Mouse (Mus musculus): Measurements from ENCODE around the gene Zbtb9.
"Not testable (repeated sequence)": the region's sequence is repeated elsewhere in the genome, so short reads cannot be mapped to it uniquely, and the experiment has no call there.

The Zbtb9 gene

GRCm38 (mm10) chr17:26972703-26973574, at the start of gene Zbtb9:
Gene Zbtb9 (plus strand): TSS chr17:26973167.
- peak; percentile 90 for DNase-seq (ENCODE audit: low spot score)

DNA sequence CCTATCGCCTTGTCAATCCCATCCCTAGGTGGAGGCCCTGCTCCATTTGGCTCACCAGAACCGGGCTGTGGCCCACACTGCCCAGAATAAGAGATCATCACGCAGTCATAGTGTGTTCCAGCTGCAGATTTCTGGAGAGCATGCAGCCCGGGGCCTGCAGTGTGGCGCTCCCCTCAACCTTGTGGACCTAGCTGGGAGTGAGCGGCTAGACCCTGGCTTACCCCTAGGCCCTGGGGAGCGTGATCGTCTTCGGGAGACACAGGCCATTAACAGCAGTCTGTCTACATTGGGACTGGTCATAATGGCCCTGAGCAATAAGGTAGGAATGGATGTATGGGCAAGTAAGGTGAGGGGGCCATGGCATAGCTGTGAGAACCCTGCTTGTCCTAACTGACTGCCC, 47.6 kb upstream of the Zbtb9 start:
- DNase-seq (ENCODE audit: low spot score): not testable (repeated sequence)

GRCm38 (mm10) chr17:26931795-26932194, 41.2 kb upstream of the Zbtb9 start:
- DNase-seq (ENCODE audit: low spot score): not testable (repeated sequence)

GRCm38 (mm10) chr17:26932839-26933398, 40.0 kb upstream of the Zbtb9 start, which contains the start of gene Phf1:
Gene Phf1 (plus strand): TSS chr17:26933052.
- DNase-seq (ENCODE audit: low spot score): peak; percentile 99

- no peak for DNase-seq (ENCODE audit: low spot score)
Measured at GRCm38 (mm10) chr17:26933419-26933818, 39.5 kb upstream of the Zbtb9 start.

- no peak for DNase-seq (ENCODE audit: low spot score)
Measured at GRCm38 (mm10) chr17:26933885-26934827, 38.8 kb upstream of the Zbtb9 start.

GRCm38 (mm10) chr17:26935027-26935426, 37.9 kb upstream of the Zbtb9 start:
- DNase-seq (ENCODE audit: low spot score): no peak

GRCm38 (mm10) chr17:26936453-26936852, 36.5 kb upstream of the Zbtb9 start:
- DNase-seq (ENCODE audit: low spot score): no peak

- no peak for DNase-seq (ENCODE audit: low spot score)
Measured at GRCm38 (mm10) chr17:26936921-26937695, 35.9 kb upstream of the Zbtb9 start.

DNA sequence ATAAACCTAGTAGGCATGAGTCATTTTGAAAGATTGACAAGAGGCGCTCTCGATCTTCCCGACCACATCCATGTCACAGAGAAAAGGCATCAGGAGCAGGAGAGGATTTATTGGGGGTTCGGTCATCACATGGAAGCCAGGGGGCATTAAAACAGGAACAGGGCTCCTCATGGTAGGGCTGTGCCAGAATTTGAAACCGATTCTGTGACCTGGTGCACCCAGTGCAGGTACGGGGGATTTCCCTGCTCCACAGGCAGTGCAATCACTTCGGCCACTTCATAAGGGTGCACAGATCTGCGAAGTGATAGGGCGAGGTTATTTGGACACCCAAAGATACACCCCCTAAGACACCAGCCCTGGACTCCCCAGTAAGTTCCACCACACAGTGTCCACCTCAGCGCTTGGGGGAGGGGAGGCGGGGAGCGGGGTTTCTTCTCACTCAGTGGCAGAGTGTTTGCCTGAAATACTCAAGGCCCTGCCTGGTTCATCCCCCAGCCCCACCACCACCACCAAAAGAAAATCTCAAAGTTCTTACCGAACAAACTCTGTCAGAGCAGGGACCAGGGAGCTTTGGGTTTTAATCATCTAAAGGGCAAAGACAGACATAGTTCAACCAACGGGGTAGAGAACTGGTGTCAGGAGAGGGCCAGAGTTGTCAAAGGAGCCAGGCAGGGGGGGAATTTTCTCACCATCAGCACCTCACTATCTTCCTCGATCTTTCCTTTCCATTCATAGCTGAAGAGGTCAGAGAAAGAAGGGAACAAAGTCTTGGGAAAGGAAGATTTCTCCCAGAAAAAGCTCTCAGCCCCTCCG, 34.9 kb upstream of the Zbtb9 start:
- no peak for DNase-seq (ENCODE audit: low spot score)

DNA sequence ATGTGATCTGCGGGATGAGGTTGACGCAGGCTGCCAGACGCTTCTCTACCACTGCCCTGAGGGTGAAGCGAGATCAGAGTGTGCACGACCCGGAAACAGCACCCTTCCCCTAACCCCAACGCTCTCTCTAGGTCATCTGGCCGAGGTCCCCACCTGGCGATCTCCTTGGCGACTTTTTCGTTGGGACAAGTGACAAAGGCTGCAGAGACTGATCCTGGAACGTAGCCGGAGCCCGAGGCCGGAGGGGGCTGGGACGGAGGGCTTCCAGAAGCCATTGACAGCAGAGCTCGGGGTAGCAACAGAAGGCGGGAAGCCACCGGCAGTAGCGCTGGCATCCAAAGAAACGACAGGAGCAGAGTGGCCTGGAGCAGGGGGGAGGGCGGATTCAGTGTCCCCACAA, 34.2 kb upstream of the Zbtb9 start:
- no peak for DNase-seq (ENCODE audit: low spot score)

- peak; percentile 97 for DNase-seq (ENCODE audit: low spot score)
Measured at GRCm38 (mm10) chr17:26939178-26939972, 33.6 kb upstream of the Zbtb9 start, which contains the start of gene Cuta. Gene Cuta (minus strand): TSS chr17:26939569.

DNA sequence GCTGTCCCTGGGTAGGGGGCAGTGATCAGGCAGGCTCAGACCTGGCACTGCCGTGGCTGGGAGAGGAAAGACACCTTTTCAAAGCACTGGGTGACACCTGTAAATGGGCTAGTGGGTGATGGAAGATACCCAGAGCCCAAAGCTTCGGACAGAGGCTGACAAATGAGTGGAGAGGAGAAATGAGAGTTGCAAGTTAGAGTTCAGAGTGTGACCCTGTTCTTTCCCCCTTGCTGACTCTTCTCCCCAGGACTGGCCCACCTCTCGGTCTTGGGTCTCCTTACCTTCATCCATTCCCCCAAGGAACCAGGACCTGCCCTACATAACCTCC, 33.0 kb upstream of the Zbtb9 start:
- no peak for DNase-seq (ENCODE audit: low spot score)

DNA sequence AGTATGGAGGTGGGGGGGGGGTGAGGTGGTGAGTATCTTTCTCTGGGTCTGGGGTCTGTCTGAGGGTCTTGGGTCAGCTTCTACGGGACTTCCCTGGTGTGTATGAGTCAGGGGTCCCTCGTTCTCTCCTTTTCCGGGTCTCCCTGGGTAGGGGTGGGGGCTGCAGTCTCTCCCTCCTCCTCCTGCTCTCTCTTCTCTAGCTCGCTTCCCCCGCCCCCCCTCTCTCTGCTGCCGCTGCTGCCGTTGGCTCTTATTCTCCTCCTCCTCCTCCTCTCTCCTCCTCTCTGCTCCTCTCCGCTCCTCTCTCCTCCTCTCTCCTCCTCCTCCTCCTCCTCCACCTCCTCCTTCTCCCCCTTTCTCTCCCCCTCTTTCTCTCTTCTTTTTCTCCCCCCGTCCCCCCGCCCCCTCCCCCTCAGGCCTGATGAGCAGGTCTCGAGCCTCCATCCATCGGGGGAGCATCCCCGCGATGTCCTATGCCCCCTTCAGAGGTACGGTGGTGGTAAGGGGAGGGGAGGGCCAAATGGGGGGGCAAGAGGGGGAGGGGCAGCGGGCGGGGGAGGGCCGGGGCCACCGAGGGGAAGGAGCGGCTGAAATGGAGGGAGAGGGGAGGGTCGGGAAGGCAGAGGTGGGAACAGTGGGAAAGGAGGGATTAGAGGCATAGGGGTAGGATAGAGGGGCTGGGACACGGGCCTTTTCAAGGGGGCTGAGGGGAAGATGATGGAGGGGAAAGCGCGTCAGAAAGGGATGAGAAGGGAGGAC, 31.8 kb upstream of the Zbtb9 start, which contains the start of gene Syngap1:
Gene Syngap1, plus strand, starts transcription at position 223 of the 759 bp plus-strand sequence.
- DNase-seq (ENCODE audit: low spot score): no peak

- no peak for DNase-seq (ENCODE audit: low spot score)
Measured at GRCm38 (mm10) chr17:26941841-26942570, 31.0 kb upstream of the Zbtb9 start.

DNA sequence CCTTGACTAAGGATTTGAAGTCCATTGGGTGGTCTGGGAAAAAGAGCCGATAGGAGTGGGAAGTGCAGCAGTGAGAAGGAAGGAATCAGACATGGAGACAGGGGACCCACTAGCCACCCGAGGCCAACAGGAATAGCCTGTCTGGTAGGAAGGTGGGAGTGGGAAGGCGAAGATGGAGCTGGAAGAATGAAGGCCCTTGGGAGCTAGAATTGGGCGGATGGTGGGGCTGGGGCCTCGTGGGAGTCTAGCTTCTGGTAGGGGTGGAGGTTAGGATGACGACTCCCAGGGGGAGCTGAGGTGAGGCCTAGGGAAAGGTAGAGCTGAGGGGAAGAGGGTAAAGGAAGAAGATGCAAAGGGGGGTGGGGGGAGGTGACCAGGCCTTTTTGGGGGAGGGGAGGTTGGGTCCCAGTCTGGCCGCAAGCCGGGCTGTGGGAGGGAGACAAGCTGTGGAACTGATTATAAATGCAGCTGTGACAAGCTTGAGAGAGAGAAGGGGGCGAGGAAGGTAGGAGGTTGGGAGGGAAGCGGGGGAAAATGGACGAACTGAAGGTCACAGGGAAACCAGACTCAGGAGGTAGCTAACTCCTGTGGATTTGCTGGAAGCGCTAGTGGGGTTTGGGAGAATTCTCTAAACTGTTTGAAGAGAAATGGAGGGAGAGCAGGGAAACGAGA, 27.0 kb upstream of the Zbtb9 start:
- DNase-seq (ENCODE audit: low spot score): no peak

DNA sequence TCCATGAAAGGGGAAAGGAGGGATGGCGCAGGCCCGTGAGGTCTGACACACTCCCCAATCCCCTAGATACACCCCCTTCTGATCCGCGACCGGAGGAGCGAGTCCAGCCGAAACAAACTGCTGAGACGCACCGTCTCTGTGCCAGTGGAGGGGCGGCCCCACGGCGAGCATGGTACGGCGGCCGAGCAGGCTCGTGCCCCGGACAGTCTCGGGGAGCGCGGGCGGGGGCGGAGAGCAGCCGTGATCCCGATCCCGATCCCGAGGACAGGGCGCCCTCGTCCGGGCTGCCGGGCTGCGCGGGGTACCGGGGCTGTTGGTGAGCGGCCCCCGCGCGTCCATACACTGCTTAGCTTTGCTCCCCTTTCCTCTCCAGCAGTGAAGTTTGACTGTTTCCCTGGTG, 26.4 kb upstream of the Zbtb9 start:
- DNase-seq (ENCODE audit: low spot score): peak; percentile 75
